Mouse (Mus musculus): ENCODE results near the gene Tbc1d21.

Tbc1d21 gene

DNA sequence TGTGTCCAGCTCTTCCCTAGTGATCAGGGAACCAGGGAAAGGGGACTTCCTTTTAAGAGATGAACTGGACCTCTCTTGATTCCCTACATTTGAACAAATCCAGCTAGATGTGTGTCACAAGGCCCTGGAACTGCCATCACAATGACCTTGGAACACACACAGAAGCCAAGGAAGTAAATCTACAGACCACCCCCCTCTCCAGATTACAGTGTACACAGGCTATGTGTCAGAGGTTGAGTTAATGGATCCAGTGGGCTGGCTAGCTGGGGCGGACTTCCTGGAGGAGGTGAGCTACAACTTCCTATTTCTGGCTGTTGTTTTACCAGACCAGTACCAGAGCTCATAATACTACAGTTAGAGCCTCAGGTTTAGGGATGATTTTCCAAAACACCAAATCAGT lies at the start of gene Tbc1d21:
Tbc1d21 (minus strand) TSS at position 101 of the 400 bp plus-strand sequence.
- no peak for DNase-seq (ENCODE audit: low spot score)

DNA sequence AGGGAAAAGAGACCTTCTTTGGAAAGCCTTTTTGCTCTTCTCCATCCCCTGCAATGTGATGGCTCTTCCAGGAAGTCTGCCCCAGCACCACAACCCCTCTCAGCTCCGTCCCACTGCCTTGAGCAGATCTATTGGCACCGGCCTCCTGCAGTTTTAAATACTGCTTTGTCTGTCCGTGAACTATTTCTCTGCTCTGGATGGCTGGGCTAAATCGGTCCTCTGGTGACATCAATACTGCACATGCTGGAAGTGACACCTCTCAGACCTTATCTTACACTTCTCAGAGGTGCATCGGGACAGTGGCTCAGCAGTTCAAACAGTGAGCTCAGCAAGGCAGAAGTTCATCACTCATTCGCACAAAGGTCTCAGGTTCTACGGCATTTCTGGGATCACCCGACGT lies 41.3 kb upstream of the Tbc1d21 start:
- no peak for DNase-seq (ENCODE audit: low spot score)

DNA sequence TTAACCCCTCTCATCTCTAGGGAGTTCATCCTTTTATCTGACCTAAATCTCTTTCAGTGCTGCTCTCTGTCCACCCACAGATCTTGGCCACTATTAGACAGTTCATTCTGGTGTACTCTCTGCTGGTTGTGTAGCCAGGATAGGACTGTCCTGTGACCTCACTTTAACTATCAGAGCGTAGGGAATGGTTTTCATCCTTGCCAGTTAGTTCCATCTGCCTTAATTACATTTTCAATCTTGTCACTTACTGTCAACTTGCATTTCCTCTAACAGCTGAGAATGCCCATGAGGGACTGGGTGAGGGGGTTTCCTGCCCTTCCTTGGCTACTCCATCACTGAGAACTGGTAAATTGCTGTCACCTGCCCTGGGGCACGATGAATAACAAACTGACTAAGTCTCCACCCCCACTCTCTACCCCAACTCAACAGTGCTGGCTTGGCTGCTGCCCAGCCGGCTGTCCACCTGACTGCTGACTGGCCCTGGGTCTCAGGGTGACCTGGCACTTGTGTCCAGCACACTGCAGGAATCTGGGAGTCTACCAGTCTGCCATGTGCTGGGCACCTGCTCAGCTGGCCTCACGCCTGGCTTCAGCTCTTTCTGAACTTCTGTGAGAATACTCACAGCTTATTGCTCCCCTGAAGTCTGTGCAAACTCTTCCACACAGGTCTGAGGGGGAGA lies 39.9 kb upstream of the Tbc1d21 start:
- no peak for DNase-seq (ENCODE audit: low spot score)

DNA sequence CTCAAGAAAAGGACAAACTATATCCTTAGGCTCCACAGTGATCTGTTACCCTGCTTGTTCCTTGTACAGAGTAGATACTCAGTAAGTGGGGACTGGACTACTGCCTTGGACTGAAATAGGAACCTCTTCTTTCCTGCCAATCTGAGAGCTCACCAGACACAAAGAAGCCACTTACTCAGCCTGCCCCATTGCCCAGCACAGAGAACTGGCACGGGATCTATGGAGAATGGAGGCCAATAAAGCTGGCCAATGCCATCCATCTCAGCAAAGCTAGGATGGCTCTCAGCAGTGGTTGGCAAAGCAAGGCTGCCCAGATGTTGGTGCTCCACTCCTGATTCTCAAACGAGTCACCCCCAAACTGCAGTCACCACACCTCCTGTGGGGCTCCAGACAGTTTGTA lies 39.0 kb upstream of the Tbc1d21 start:
- DNase-seq (ENCODE audit: low spot score), result no peak

DNA sequence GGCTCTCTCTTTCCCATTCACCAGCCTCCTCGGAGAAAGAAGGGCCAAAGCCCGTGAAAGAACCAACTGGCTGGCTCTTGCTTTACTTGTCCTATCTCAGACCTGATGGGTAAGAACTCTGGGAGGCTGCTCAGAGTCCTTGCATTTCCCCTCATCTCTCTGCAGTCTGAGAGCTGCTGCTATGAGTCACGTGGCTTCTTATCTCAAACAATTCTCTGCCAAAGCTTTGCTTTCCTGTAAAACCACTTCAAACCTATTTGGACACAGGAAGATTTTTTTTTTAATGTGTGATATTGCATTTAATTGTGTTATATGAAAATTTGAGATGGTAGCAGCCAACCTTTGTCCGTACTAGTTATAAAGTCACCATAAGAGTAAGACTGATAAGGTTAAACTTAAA lies 34.2 kb upstream of the Tbc1d21 start:
- no peak for DNase-seq (ENCODE audit: low spot score)

DNA sequence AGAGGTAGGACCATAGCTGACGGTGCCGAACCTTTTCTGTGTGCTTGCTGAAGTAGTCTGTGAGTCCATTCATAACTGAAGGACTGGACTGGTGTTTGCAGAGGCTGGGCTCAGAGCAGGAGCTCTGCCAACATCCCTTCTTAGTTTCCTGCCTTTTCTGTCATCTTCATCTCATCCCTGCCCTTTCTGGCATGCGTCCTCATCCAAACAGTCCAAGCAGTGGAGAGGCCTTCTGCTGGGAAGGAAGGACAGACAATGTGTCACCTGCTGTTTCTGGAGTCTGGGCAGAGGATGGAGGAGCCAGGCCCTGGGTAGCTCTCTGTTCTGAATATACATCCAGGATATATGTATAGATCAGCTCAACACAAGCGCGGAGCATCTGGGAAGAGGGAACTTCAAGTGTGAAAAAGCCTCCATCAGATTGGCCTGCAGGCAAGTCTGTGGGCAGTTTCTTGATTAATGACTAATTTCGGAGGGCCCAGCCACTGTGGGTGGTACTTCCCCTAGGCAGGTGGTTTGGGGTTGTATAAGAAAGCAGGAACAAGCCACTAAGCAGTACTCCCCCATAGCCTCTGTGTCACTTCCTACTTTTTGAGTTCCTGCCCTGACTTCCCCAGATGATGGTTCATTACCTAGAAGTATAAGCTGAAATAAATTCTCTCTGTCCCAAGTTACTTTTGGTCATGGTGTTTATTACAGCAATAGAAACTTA lies 31.3 kb upstream of the Tbc1d21 start:
- no peak for DNase-seq (ENCODE audit: low spot score)

DNA sequence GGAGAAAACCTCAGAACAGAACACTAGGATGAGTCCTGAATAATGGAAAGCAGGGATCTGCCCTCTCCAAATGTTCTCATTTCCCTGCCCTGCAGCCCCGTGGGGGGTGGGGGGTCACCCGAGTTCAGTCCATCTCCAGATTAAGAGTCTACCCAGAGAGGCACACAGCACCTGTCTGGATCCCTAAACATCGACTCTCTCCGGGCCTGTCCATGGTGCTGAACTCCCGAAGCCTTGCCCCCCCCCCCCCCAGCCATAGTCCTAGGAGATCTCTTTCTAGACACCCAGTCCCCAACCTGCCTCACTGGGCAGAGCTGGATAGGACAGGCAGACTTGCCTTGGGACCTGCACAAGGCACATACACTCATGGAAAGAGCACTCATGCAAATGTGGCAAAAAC lies 29.4 kb upstream of the Tbc1d21 start:
- no peak for DNase-seq (ENCODE audit: low spot score)

DNA sequence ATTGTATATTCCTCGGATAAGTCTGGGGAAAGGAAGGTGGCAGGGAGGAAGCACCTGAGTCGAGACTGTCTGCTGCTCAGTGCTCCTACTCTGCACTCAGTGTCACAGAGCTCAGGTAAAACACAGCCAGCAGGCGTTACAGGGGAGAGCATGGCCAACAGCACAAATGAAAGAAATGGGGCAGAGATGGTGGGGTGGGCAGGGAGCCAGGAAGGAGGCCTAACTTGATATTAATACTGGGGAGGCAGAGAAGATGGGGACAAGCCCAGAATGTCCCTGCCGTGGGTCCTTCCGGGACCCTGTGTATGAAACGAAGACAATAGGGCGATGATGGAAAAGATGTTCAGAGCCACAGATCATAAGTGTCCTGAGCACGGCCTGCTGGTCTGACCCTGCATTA lies 24.4 kb upstream of the Tbc1d21 start:
- DNase-seq (ENCODE audit: low spot score), result no peak

DNA sequence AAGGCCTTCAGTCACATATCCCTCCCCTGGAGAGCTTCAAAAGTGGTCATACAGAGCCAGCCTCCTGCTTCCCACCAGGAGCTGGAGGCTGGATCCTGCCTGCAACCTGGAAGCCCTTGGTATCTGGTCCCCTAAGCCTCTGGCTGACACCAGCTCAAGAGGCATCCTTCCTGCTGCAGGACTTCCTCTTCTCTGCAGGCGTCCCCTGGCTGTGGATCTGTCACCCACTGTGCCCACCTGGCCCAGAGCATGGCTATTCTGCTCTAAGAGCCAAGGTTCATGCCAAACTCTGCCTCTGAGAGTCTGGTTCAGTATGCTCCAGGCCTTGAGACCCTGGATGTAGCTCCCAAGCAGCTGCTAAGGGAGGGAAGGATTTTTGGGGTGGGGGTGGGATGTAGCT lies 23.6 kb upstream of the Tbc1d21 start:
- no peak for DNase-seq (ENCODE audit: low spot score)

DNA sequence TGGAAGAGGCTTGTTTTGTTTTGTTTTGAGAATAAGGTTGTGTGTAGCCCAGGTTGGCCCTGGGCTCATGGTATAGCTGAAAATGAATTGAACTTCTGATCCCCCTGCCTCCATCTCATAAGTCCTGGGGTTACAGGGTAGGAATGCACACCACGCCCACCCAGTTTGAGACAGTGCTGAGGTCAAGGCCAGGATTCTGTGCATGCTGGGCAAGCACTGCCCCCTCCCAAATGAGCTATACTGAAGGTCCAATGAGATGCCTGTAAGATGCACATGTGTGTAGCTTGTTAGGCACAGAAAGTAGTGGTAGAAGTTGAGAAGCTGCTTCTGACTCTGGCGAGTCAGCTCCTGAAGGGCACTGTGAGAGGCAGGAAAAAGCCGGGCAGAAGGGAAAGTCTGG lies 18.1 kb upstream of the Tbc1d21 start:
- no peak for DNase-seq (ENCODE audit: low spot score)

DNA sequence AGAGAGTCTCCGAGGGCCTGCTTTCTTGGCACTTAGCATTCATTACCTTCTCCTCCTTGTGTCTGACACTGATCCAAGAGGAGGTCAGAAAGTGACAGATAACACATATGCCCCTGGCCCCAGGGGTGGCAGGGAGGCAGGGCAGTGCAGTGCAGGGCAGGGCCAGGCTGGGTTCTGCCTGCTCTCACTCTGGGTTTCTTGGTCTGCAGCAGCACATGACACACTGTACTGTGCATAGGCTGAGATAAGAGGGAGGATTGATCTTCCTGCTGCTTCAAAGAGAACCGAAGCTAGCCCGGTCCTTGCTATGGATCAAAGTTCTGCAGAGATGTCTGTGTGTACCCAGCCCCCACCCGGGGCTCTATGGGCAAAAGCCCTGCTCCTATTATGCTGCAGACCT lies 8.6 kb upstream of the Tbc1d21 start:
- no peak for DNase-seq (ENCODE audit: low spot score)

DNA sequence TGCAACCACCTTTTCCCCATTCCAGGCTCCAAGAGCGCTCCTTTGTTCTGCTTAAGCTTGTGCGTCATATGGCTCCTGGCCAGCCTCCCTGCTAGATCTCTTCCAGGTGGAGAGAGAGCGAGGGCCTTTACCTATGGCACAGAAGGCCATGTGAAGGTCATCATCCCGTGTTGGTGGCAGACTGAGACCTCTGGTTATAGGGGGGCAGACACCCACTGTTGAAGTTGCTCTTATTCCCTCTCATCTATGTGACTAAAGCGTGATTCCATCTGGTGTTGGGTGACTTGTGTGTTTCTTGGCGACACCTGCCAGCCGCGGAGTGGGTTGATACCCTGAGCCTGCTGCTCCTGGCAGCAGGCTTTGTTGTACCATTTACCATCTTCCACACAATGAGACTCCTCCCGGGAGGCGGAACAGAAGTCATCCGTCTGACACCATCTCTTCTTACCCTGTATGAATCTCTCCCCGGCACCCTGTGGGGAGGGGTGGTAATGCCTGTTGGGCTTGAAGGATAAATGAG lies 3.7 kb upstream of the Tbc1d21 start:
- DNase-seq (ENCODE audit: low spot score), result no peak

DNA sequence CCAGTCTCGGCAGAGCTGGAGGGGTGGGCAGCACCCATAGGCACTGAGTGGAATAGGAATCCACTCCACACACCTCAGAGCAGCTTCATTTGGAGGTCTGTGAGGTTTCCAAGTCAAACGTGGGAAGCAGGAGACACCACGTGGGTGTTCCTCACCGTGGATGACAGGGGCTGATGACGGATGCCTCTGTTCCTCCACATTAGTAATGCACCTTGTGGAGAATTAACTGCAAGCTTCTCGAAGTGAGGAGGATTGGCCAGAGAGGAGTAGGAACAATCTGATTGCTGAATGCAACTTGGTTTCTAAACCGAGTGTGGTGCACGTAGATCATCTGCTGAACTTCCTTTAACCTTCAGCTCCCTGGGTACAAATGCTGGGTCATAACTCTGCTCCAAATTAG lies 1.7 kb upstream of the Tbc1d21 start:
- no peak for DNase-seq (ENCODE audit: low spot score)

DNA sequence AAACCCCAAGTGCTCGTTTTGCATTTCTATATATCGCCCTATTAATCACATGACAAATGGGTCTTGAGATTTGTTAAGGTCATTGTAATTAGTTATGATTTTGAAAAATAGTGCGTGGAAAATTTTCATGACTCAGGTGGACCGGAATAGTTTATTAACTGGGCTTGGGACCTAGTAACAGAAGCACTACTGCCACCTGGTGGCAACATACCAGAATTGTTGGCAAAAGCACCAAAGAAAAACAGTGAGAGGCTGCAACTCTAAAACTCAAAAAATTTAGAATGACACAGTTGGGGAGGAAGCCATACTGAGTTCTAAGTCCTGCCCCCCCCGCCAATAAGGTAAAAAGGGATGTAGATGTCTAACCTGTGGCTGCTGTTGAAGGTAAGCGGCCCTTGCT lies 611 bp downstream of the Tbc1d21 start:
- DNase-seq (ENCODE audit: low spot score), result no peak

DNA sequence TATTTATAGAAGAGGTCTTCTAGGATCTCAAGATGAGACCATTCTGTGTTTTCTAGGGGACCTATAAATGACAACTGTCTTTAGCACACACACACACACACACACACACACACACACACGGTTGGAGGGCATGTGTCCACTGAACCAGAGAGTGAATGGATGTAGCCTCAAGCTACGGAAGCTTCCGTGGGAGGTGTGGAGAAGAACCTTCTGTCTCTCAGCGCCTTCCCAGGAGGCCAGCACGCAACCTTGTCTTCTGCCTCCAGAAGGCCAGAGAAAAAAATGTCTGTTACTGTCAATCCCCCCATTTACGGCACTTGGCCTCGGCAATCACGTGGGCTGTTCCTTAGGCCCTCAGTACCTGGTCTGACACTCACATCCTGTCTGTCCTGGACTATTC lies 5.9 kb downstream of the Tbc1d21 start:
- no peak for DNase-seq (ENCODE audit: low spot score)

DNA sequence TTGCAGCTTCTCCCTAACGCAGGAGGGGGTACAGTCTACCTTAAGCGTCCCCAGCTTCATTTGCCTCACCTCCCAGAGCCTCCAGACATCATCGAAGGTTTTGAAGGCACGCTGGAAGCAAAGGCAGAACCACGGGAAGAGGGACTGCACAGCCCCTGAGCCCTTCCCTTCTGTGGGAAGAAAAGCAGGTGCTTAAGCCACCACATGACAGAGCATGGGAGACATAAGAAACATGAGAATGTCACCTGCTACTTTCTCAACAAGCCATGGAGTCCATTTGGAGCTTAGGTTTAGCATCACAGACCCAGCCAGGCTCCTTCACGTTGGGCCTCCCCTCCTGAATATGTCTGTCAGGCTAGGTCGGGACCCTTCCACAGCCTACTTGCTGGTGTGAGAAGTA lies 8.3 kb downstream of the Tbc1d21 start:
- DNase-seq (ENCODE audit: low spot score), result no peak

DNA sequence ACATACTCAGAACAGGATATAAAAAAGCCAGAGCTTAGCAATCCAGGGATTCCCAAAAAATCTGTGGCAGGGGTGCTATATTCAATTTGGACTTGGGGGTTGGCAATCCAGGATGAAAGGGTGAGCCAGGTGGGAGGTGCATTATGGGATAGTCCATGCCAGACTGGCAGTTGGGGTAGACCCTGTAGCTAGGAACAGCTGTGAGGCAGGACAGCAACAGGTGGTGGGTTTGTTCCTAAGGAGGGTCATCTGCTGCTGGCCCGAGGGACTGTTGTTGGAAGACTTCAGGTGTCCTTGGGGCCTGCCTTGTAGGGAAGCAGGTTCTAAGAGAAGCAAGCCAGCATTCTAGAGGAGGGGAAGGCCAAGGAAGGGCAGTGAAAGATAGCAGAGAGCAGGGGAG lies 8.9 kb downstream of the Tbc1d21 start:
- no peak for DNase-seq (ENCODE audit: low spot score)

DNA sequence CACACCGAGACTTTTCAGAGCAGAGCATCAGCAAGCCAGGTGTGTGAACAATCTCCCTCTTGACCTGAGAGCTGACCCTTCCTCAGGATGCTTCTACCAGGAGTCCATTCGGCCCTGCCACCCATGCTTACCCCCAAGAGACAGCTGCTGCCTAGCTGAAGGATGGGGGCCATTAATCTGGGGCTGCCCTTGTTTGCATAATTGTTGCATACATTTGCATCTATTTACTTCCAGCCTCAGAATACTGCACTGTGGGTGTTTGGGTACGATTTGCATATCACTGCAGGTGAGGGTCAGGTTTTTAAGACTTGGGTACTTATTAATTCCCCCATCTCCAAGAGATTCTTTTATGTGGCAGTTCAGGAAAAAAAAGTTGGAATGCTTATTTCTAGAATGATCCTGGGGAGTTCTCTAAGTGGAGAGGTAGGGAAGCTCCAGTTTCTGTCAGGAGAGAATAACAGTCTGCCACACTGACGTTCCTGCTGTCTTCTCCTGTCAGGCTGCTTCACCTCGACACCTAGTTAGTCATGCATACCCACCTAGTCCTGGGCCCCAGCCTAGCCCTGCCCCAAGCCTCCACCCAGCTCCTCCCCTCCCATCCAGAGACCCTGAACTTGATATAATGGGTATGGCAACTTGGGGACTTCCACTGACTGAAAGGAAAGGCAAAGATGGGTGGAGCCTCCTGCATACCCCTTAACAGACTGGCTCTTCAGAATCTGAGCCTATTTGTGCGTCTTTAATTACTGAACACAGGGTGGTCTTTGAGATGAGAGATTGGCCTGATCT lies 14.8 kb downstream of the Tbc1d21 start:
- no peak for DNase-seq (ENCODE audit: low spot score)

DNA sequence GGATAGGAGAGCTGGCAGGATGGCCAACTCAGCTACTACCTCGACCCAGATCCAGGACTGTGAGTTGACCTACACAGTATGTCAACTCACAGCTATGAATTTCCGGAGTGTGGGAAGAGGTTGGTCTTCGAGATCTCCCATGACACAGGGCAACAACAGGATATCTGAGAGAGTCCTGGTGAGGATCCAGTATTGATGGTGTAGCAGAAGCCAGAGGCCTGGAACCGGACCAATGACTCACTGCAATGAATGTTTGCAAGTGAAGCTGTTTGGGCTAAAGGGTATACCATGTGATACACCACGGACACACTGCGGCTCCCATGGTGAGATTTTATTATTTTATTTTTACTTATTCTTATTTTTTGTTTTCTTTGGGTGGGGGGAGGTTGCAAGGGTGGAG lies 15.6 kb downstream of the Tbc1d21 start:
- DNase-seq (ENCODE audit: low spot score), result no peak

DNA sequence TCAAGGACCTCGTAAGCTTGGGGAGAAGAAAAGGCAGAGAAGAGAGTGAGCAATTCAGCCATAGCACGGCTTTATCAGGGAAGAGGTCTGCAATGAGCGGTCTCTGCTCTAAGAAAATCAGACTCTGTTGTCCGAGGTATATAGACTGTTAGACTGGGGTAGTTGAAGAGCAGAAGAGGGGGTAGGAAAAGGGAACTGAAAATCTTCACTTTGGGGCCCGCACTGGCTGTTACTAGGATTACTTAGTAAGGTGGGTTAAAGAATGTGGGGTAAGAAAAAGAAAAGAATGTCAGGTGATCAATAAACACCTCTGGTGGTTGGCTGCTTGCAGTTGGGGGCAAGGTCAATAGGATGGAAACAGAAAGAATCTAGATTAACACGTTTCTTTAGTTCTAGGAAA lies 17.0 kb downstream of the Tbc1d21 start:
- DNase-seq (ENCODE audit: low spot score), result no peak

DNA sequence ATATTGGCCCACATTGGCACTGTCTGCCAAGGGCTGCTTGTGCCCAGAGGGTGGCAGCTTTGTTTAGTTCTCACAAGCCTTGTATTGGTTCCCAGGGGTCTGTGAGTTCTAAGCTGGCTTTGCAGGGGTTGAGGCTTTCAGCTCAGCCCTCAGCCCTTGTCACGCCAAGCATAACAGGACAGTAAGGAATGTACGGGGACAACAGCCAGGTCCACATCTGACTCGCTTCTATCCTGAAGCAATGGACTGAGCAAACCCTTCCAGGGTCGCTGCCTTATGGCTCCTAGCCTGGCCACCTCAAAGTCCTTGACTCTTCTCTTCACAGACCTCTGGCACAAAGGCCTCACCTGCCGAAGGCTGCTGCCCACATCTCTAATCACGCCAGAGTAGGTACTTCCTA lies 22.5 kb downstream of the Tbc1d21 start:
- DNase-seq (ENCODE audit: low spot score), result no peak

DNA sequence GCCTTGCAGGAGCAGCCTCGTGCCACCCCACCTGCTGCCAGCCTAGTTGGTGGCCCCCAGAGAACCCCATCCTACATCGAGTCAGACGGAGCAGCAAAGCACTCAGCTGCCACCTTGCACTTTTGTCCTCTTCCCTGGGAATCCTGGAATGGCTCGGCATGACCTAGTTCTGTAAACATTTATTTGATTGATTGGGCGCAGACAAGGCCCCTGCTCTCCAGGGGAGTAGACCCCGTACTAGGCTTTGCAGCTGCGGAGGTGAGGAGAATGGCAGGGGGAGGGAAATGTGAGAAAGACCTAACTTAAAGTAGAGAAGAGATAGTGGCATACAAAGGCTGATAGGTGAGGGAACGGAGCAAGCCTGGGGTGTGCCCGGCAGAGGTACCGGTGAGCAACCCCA lies 23.8 kb downstream of the Tbc1d21 start:
- DNase-seq (ENCODE audit: low spot score), result no peak

DNA sequence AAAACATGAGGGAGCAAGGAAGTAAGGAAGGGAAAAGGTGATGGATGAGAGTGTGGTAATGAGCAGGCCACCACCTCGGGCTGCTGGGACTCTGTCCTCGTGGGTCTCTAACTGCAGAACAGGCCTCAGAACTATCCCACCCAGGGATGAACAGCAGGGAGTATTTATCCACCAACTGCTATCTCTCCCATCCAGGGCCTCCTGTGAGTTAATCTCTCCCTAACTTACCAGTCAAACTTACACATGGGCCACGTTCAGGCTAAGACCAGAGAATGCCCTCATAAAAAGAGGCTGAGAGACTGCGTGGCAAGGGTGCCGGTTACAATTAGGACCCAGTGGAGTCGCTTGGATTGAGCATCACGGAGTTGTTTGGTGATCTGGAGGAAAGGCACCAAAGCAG lies 24.3 kb downstream of the Tbc1d21 start:
- no peak for DNase-seq (ENCODE audit: low spot score)
